Mouse (Mus musculus) heart, embryonic 16.5 days (tissue): ENCODE data around the gene Gmip. TPM values are rescaled to one million over a fixed set of nuclear protein-coding genes. Genes with fewer than 3 reads are reported as not detected.

Source experiments
- ATAC-seq: fragments of 200-750 bp; cut with Nextera tagmentation; replicated peaks from 2 replicates; pipeline ENCODE4 v1.8.0; 2017; ENCODE audit warnings: moderate number of reproducible peaks; ENCODE audit not compliant: insufficient read depth, low FRiP score; ENCODE audit errors: extremely low read depth
- H3K27ac ChIP-seq: fragments of 300-500 bp; sonication (generic); 2 replicates; pipeline ENCODE4 v1.5.1; 2014; ENCODE audit warnings: mild to moderate bottlenecking, low read length, control low read depth, moderate library complexity
- H3K27me3 ChIP-seq: fragments of 300-500 bp; sonication (generic); 2 replicates; pipeline ENCODE4 v1.6.1; 2014; ENCODE audit warnings: low read length, mixed read lengths; ENCODE audit not compliant: control insufficient read depth, insufficient read depth
- H3K36me3 ChIP-seq: fragments of 300-500 bp; sonication (generic); 2 replicates; pipeline ENCODE4 v1.6.1; 2014; ENCODE audit not compliant: control insufficient read depth, insufficient read depth
- H3K4me1 ChIP-seq: fragments of 300-500 bp; sonication (generic); 2 replicates; pipeline ENCODE4 v1.6.1; 2014; ENCODE audit warnings: low read length, mixed read lengths; ENCODE audit not compliant: control insufficient read depth, insufficient read depth
- H3K4me2 ChIP-seq: fragments of 300-500 bp; sonication (generic); 2 replicates; pipeline ENCODE4 v1.6.1; 2014; ENCODE audit warnings: low read depth, mild to moderate bottlenecking, control low read depth, low read length
- H3K4me3 ChIP-seq: fragments of 300-500 bp; sonication (generic); 2 replicates; pipeline ENCODE4 v1.5.1; 2014; ENCODE audit warnings: mild to moderate bottlenecking, control low read depth, low read length
- H3K9ac ChIP-seq: fragments of 300-500 bp; sonication (generic); 2 replicates; pipeline ENCODE4 v1.6.1; 2014; ENCODE audit warnings: low read length, control low read depth
- H3K9me3 ChIP-seq: fragments of 300-500 bp; sonication (generic); replicated peaks from 2 replicates; pipeline ENCODE4 v1.6.1; 2016; ENCODE audit warnings: low read length; ENCODE audit not compliant: control insufficient read depth
- WGBS: fragments of 180-500 bp; shearing (Covaris S2); extraction: QIAGEN DNeasy Blood & Tissue Kit; methylation state at CpG from one replicate; pipeline ENCODE4 v1.1.7; 2014; 5-methylcytosine and 5-hydroxymethylcytosine counted together
- polyA plus RNA-seq: library from polyadenylated mRNA; unstranded; fragments of >200 nt; fragmentation: Nextera tagmentation; extraction: Ambion mirVana; gene quantifications from 2 replicates; pipeline ENCODE4 v1.2.1, GENCODE M21; 2015

The Gmip gene
- polyA plus RNA-seq: 9.3 and 9.8 TPM in 2 replicates

DNA sequence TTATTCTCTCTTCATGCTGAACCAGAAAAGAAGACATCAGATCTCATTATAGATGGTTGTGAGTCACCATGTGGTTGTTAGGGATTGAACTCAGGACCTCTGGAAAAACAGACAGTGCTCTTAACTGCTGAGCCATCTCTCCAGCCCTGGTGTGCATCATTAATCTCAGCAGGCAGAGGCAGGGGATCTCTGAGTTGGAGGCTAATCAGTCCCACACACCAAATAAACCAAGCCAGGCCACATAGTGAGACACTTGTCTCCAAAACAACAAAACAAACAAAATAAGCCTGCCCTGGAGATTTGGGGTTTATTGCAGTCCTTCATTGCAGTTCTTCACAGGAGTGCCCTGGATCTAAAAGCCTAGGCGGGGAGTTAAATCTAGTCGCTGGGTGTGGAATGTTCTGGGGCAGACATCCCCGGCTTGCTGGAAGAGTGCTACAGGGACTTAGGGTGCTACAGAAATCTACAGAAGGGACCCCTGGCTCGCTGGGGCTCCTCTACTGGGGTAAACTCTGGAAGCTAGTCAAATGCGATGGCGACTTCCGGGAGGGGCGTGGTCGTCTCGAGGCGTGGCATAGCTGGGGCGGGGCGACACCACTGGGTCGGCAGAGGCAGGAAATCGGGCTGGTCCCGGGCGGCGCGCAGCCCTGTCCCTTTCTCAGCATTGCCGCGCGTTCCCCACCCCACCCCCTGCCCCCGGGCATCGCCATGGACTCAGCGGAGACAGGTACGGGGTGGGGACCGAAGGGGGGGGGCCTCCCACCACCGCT lies at the start of gene Gmip:
Gene Gmip, plus strand, starts transcription at position 586 of the 770 bp plus-strand sequence.
- Histone ChIP-seq H3K27ac (no peak within 1 kb of the TSS), H3K27me3 (no peaks in the 10 kb centered on the region), H3K9me3 (peaks cover 2% of the 10 kb centered on the region; the same call in 1 of the 2 replicates), H3K36me3 (peaks cover 47% of the 10 kb centered on the region), H3K4me2 (peak within 1 kb of the TSS; percentile 81), H3K4me1 (peaks cover 4% of the 10 kb centered on the region), H3K9ac (peak within 1 kb of the TSS; percentile 66), H3K4me3 (peak within 1 kb of the TSS; percentile 60)
- WGBS: 7% methylated on average over 26 of the region's 28 CpGs
- ATAC-seq: peak; percentile 83

DNA sequence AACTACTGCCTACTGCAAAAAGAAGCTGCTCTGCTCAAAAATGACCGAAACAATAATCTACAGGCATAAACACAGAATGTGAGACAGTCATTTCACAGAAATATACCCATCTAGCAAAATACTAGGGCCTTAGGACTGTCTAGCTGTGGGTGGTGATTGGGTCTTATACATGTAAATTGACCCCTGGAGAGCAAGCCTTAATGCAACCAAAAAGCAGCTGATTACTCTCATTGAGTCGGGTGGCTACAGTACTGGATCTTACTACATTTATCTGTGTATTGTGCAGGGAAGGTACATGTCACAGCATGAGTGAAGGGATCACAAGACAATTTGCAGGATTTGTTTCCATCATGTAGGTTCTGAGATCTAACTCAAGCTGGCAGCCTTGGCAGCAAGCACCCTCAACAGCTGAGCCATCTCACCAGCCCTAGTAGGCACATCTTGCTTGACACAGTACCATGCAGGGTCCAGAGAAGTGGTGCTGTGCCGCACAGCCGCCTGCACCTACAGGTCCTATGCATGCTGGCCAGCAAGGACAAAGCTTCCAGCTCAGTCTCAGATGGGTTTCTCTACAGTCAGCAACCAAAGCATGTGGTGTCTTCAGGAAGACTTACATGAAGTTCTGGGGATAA lies 46.5 kb upstream of the Gmip start:
- H3K27me3 ChIP-seq: no peaks in the 10 kb centered on the region
- peaks cover 39% of the 10 kb centered on the region for H3K36me3 ChIP-seq
- H3K4me2 ChIP-seq: no peak overlapping the region
- 90% methylated on average over 4 of the region's 4 CpGs for WGBS
- H3K9me3 ChIP-seq: peaks cover 19% of the 10 kb centered on the region
- H3K27ac ChIP-seq: no peak overlapping the region
- ATAC-seq: no peak
- no peak overlapping the region for H3K4me3 ChIP-seq
- H3K9ac ChIP-seq: no peak overlapping the region
- H3K4me1 ChIP-seq: no peaks in the 10 kb centered on the region

GRCm38 (mm10) chr8:69771221-69771620 lies 37.3 kb upstream of the Gmip start:
- 88% methylated on average over 9 of the region's 9 CpGs for WGBS
- H3K9me3 ChIP-seq: peaks cover 14% of the 10 kb centered on the region
- H3K36me3 ChIP-seq: peaks cover 27% of the 10 kb centered on the region
- no peak for ATAC-seq
- no peaks in the 10 kb centered on the region for H3K27me3 ChIP-seq
- no peak overlapping the region for H3K4me2 ChIP-seq
- no peak overlapping the region for H3K9ac ChIP-seq
- peaks cover 17% of the 10 kb centered on the region for H3K4me1 ChIP-seq
- H3K27ac ChIP-seq: no peak overlapping the region
- no peak overlapping the region for H3K4me3 ChIP-seq

- WGBS: 79% methylated on average over 2 of the region's 2 CpGs
- Histone ChIP-seq H3K4me2 (no peak overlapping the region), H3K4me3 (no peak overlapping the region), H3K27me3 (no peaks in the 10 kb centered on the region), H3K9me3 (peaks cover 5% of the 10 kb centered on the region), H3K27ac (no peak overlapping the region), H3K9ac (no peak overlapping the region), H3K36me3 (peaks cover 19% of the 10 kb centered on the region), H3K4me1 (peaks cover 17% of the 10 kb centered on the region)
- no peak for ATAC-seq
Observed at GRCm38 (mm10) chr8:69772106-69772505, 36.4 kb upstream of the Gmip start.

DNA sequence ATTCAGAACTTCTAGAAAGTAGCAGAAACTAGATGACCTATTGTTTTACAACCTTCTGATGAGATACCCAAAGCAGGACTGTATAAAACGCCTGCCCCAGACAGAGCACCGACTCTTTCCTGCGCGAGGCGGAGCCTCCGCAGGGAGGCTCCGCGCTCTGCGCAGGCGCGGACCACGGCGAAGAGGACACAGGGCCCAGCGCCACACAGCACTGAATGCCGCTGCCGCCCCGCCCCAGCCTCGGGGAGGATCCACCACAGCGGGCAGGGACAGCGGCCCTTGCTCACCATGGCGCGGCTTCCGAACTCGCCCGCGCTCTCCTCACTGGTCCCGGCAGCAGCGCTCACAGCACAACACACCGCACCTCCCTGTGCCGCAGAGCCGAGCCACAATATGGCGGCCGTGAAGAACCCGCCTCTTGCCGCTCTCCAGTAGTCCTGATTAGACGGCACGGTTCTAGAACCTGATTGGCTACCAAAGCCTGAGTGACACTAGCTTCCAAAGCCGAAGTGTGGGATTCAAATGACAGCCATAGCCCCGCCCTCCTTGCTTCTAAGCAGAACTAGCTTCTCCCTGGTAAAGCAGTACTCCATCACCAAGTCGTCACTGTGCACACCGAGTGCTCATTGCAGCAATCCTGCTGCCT lies 33.9 kb upstream of the Gmip start, which contains the start of gene Gm20422:
Gene Gm20422, minus strand, starts transcription at position 384 of the 646 bp plus-strand sequence.
- Histone ChIP-seq H3K27me3 (no peaks in the 10 kb centered on the region), H3K36me3 (no peaks in the 10 kb centered on the region), H3K4me1 (peaks cover 17% of the 10 kb centered on the region), H3K4me2 (peak within 1 kb of the TSS; percentile 84), H3K4me3 (peak within 1 kb of the TSS; percentile 77), H3K9ac (peak within 1 kb of the TSS; percentile 95), H3K27ac (peak within 1 kb of the TSS; percentile 99), H3K9me3 (no peaks in the 10 kb centered on the region)
- ATAC-seq: peak; percentile 99
- under 1% methylated on average over 41 of the region's 41 CpGs for WGBS

- Histone ChIP-seq H3K4me2 (peak overlapping the region; percentile 51), H3K27me3 (no peaks in the 10 kb centered on the region), H3K36me3 (no peaks in the 10 kb centered on the region), H3K9me3 (no peaks in the 10 kb centered on the region), H3K4me1 (peaks cover 17% of the 10 kb centered on the region), H3K27ac (no peak overlapping the region), H3K4me3 (peak overlapping the region; percentile 77), H3K9ac (no peak overlapping the region)
- 50% methylated on average over 2 of the region's 2 CpGs for WGBS
- ATAC-seq: no peak
Observed at GRCm38 (mm10) chr8:69775149-69775534, 33.3 kb upstream of the Gmip start.

GRCm38 (mm10) chr8:69777111-69777510 lies 31.4 kb upstream of the Gmip start:
- 61% methylated on average over 11 of the region's 12 CpGs for WGBS

DNA sequence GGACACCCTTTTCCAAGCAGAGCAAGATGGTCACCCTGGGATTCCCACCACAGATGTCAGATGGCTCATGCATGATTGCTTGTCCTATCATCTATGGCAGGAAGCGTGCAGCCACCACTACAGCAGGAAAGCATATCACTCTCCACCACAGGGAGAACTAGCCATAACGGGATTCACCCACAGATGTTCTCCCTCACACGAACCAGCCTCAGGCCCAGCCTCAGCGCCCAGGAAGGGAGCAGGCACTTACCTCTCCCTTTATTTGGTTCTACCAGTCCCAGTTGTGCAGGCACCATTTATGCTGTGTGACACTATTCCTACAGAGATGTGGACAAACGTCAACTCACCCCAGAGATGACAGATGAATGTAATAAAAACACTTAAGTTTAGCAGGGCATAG lies 19.4 kb upstream of the Gmip start:
- Histone ChIP-seq H3K9me3 (no peaks in the 10 kb centered on the region), H3K4me1 (peaks cover 16% of the 10 kb centered on the region), H3K36me3 (peaks cover 4% of the 10 kb centered on the region), H3K4me3 (no peak overlapping the region), H3K27me3 (no peaks in the 10 kb centered on the region), H3K4me2 (no peak overlapping the region), H3K9ac (no peak overlapping the region), H3K27ac (no peak overlapping the region)
- 78% methylated on average over 5 of the region's 5 CpGs for WGBS
- ATAC-seq: no peak

More at GRCm38 (mm10) chr8:69777111-69777510, 31.4 kb upstream of the Gmip start:
- no peaks in the 10 kb centered on the region for H3K9me3 ChIP-seq
- H3K27me3 ChIP-seq: no peaks in the 10 kb centered on the region
- no peak overlapping the region for H3K9ac ChIP-seq
- no peak overlapping the region for H3K4me2 ChIP-seq
- H3K27ac ChIP-seq: no peak overlapping the region
- no peak overlapping the region for H3K4me3 ChIP-seq
- no peaks in the 10 kb centered on the region for H3K36me3 ChIP-seq
- ATAC-seq: no peak
- H3K4me1 ChIP-seq: peaks cover 16% of the 10 kb centered on the region
